Mouse (Mus musculus): ENCODE results near the gene Aqp3.

DNA sequence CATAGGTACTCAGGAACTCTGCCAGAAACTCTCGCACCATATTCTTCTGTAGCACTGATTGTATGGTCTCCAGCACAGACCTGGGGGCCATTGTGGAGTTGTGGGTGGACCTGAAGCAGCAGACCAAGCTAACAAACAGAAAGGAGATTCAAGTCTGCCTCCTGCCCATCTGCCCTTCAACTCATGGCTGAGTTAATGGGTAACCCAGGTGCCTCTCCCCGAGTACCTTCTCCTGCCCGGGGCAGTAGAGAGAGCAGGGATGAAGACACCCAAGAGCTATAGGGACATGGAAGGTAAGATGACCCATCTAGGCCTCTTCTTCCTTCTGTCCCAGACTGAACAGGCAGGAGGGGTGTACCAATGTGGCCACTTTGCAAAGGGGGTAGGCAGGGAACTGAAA is 52.7 kb downstream of the Aqp3 start:
- no peak for TF ChIP-seq POLR2A (IDR thresholded peaks at IDR 0.05; ENCODE audit: extremely low read depth, insufficient read depth, low read length)
- TF ChIP-seq CTCF (IDR thresholded peaks at IDR 0.05; ENCODE audit: extremely low read depth, insufficient read depth, low read length): no peak
